Mouse (Mus musculus) 3134 (cell line): ENCODE measurements around the gene Akap6.
A peak's percentile ranks its signal among the peaks of the same experiment; 100 is the strongest.

Source experiments
- DNase-seq: peaks from one replicate; pipeline ENCODE4 v3.0.0-alpha.2; 2011; ENCODE audit warnings: low spot score; ENCODE audit not compliant: insufficient read length; ENCODE audit errors: extremely low read depth

The Akap6 gene

DNA sequence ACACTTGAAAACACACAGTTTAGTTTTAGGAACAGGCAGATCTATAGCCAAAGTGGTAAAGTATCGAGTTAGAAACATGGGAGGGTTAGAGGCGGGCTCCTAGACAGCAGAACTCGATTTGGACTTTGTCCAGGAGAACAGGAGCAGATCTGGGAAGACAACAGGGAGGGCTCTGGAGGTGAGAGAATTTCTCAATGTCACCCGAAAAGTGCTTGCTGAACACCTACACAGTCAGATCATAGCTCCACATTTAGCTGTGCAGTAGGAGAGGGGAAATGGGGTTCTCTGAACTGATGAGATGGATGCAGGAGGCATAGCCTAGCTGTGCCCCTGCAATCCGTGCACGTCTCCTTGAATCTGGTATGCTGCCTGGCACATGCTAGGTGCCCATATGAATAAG, 315.4 kb downstream of the Akap6 start:
- no peak for DNase-seq

- DNase-seq: no peak
Observed at GRCm38 (mm10) chr12:53024575-53025246, 325.5 kb downstream of the Akap6 start.

DNA sequence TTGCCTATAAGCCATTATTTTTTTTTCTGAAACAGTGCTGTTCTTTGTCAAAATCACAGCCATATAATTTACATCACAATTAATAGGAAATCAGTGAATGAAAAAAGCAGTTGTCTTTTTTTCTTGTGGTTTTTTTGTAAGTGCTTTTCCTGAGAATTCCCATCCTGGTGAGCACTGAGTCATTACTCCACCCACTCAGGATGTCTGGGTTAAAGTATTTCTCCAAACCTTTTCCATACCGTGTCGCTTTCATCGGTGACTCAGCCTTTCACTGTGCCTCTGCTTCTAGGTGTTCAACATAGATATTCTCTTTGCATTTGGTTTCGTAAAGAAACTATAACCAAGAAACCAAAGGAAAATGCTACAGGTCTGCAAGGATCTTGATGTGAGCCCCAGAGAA, 328.1 kb downstream of the Akap6 start:
- DNase-seq: peak; percentile 14

DNA sequence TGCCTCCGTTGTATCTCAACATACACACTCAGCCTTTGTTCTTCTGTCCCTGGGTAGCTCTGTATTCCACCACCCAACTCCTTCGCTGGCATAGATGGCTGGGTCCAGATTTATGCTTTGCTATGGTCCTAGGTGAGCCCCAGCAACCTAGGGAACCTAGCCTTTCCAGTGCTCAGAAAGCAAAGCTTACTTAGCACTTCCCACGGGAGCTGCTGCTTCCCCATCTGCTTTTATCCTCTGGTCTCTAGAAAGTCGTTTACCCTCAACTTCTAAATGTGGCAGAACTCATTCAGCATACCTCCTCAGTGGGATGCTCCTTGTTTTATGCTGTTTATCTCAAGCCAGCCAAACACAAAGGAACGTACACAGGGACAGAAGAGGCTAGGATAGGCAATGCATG, 329.7 kb downstream of the Akap6 start:
- no peak for DNase-seq

DNA sequence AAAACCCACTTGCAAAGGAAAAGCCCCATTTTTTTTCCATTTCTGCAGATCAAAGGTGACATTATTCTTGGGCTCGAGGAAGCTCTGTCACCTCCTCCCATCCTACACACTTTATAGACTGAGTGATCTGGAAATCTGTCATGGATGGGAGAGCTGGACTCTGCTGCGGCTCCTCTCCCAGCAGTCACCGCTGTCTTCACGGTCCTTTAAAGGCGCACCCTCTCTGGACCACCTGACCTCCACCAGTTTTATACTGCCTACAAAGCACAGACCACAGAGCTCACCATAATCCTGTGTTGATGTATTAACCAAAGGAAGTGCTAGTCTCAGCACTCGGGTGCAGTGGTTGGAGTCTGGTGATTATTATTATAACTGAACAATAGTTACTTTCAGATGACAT, 330.7 kb downstream of the Akap6 start:
- no peak for DNase-seq

DNA sequence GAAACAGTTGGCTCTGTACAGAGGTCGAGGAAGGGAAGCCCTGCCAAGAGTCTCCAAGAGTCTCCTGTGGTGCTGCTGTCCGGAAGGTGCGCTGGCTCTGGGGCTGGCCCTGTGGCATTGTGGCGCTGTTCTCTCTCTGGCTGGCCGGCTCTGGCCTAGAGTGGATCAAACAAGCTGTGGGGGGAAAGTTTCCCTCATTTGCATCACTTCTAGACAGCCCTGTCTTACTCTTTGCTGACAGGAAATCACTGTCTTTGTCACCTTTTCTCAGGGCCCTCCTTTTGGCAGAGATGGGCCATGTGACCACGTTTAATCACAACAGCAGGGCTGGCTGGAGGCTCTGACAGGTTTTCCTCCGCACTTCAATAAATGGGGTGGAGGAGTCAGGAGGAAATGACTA, 333.6 kb downstream of the Akap6 start:
- DNase-seq: peak; percentile 3

- DNase-seq: no peak
Observed at GRCm38 (mm10) chr12:53033404-53033913, 334.3 kb downstream of the Akap6 start.

DNA sequence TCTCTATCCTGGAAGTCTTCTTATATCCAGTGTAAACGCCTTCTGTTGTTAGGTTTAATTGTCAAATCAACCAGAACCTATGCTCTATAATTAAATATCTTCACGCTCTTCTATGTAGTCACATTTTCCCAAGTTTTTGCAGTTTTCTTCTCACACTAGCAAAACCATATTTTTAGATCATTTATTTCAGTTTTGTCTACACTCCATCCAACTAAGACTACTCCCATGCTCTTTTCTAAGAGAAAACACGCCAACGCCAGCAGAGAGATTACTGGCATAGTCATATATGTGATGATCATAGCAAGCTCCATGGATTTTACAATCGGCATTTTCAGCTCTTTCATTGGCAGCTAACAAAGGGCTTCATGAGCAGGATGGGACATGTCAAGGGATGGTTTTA, 341.5 kb downstream of the Akap6 start:
- DNase-seq: no peak

DNA sequence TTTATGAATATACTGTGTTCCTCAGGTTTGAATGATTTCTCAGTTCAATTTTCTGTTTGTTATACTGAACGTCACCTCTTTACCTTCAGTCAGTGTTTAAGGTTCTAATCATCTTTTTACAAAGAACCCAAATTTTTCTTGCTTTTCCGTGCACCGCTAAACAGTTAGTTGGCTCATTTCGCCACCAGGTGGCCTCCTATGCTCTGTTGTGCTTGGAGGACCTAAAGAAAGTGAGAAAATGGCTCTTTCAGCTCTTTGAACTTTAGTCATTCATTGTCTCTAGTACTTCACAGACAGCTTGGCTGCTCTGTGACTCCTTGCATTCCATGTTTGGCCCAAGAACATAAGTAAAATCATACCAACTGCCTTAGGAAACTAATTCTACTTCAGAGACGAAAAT, 343.6 kb downstream of the Akap6 start:
- DNase-seq: no peak

- DNase-seq: no peak
Observed at GRCm38 (mm10) chr12:53057606-53058005, 358.4 kb downstream of the Akap6 start.

DNA sequence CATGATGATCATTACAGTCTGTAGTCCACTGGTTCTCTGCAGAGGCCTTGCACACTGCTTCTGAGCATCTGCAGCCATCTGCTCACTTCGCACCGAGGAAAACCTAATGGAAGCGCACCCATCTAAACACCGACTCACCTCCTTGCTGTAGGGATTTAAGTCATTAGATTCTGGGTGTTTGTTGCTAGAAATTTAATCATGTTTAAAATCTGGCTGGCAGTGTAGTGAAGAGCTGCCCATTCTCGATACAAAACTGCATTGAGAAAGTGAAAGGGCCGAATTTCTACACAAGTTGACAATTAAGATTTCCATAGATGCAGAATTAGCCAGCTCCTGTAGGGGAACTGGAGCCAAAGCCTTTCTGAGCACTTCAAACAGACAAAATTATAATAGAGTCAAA, 361.7 kb downstream of the Akap6 start:
- DNase-seq: no peak

- DNase-seq: peak; percentile 20
Observed at GRCm38 (mm10) chr12:53061466-53062124, 362.4 kb downstream of the Akap6 start.

- no peak for DNase-seq
Observed at GRCm38 (mm10) chr12:53063003-53063402, 363.8 kb downstream of the Akap6 start.

DNA sequence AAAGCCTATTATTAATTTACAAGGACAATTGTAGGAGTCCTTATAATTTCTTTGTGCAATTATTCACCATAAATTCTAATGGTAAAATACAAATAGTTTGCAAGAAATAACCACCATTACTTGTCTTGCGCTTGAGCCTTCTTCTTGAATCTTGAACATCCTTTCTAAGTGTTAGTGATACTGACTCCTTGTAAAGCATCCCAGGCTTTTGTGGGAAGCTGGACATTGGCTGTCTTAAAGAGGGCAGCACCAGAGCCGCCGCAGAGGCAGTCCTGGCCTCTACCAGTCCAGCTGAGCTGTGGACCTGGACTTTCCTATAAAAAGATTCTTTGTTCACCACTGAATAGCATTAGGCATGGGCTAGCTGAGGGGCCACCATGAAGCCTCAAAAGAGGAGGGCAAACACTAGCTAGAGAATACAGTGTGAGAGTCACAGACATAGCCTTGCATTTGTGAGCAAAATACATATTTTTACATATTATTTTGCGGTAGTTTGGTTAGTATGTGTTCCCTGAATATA, 365.1 kb downstream of the Akap6 start:
- no peak for DNase-seq

GRCm38 (mm10) chr12:53065031-53065785, 366.0 kb downstream of the Akap6 start:
- DNase-seq: no peak

- DNase-seq: no peak
Observed at GRCm38 (mm10) chr12:53066321-53066720, 367.1 kb downstream of the Akap6 start.

DNA sequence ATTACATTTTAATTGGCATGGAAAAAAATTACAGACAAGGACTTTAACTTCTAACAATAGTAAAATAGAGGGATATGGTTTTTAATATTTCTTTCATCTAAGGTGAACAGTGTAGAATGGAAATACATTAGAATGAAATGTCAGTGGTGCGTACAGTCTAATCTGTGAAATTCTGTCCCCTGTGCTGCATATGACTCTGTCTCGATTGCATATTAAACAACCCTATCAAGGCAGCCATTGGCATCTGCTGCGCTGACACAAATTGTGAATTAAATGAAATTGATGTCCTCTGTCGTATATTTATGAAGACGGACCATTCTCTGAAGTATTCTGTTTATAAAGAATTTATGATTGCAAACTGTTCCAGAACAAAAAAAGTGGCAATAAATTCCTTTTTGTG, 371.7 kb downstream of the Akap6 start:
- DNase-seq: no peak

DNA sequence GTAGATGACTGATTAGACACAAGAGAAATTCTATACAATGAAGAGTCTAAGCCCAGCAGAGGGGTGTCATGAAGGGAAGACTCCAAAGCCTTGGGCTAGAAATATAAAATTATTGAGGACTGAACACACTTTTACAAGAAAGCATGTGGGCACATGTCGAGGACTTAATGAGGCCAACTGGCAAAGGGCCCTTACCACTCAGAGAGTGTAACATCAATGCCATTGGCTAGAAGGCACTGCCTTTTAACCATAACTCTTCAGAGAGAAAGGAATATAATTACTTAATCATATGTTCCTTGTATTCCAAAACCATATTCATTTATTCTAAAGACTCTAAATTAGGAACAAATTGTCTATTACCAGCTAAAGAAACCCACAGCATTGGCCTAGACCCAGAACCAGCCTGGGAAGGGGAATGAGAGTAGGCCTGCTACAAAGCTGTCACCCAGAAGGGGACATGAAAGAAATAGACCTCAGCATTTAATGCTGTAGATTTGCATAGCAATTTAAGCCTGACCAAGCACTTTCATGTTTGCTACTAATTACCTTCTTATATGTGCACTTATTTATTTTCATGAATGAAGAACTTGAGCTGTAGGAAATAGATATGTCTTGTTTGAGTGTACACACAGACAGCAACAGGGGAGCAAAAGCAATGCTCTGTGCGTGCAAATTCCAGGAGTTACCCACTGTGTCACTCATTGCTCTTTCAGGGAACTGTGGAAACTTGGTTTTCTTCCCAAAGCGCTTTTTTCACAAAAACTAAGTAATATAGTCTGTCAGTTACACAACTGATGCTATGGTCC, 377.6 kb downstream of the Akap6 start:
- DNase-seq: no peak

GRCm38 (mm10) chr12:53085789-53086188, 386.6 kb downstream of the Akap6 start:
- DNase-seq: no peak

DNA sequence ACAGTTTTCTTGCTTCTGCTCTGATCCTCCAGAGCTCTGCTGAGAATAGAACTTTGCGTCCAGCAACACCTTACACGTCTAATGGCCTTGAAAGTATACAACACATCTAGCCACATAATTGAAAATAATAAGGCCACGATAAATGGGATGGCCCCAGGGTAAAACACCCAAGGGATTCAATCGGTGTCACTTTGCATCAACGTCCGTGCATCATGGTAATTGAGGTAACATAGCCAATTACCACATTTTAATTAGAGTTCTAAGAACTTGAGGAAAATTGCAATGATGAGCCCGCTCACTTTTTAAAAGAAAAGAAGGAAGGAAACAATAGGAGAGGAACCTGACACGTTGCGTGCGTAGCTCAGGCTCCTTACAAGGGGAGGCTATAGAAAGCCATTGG, 413.1 kb downstream of the Akap6 start:
- DNase-seq: no peak

GRCm38 (mm10) chr12:53119352-53119751, 420.2 kb downstream of the Akap6 start:
- DNase-seq: no peak
